Mouse (Mus musculus) small intestine, adult 2 months (tissue): ENCODE results near the gene Col2a1. TPM values are rescaled to one million over a fixed set of nuclear protein-coding genes. Genes with fewer than 3 reads are reported as not detected.
A peak's percentile ranks its signal among the peaks of the same experiment; 100 is the strongest.

Source experiments
- H3K27ac ChIP-seq: fragments of 200-500 bp; 2 replicates; pipeline ENCODE4 v1.5.1; 2012; ENCODE audit warnings: low read depth, low read length, control low read depth, inconsistent platforms; ENCODE audit not compliant: insufficient read depth
- H3K27me3 ChIP-seq: fragments of 200-500 bp; 2 replicates; pipeline ENCODE4 v1.6.1; 2012; ENCODE audit warnings: mild to moderate bottlenecking, moderate library complexity, low read length, inconsistent platforms; ENCODE audit not compliant: control insufficient read depth, insufficient read depth
- H3K36me3 ChIP-seq: fragments of 200-500 bp; 2 replicates; pipeline ENCODE4 v1.6.1; 2012; ENCODE audit warnings: mild to moderate bottlenecking, low read length, control low read depth, inconsistent platforms; ENCODE audit not compliant: control insufficient read depth, insufficient read depth
- H3K4me1 ChIP-seq: fragments of 200-500 bp; 2 replicates; pipeline ENCODE4 v1.6.1; 2012; ENCODE audit warnings: low read length, inconsistent platforms, mixed read lengths; ENCODE audit not compliant: control insufficient read depth, insufficient read depth, insufficient read length
- H3K4me3 ChIP-seq: fragments of 200-500 bp; 2 replicates; pipeline ENCODE4 v1.5.1; 2012; ENCODE audit warnings: low read depth, mild to moderate bottlenecking, control low read depth, inconsistent platforms, low read length, moderate library complexity
- CTCF ChIP-seq: fragments of 200-500 bp; IDR thresholded peaks from 2 replicates; pipeline ENCODE4 v1.5.1; 2012; ENCODE audit warnings: low read depth, mild to moderate bottlenecking, control low read depth, inconsistent platforms, low read length, moderate library complexity, mixed read lengths; ENCODE audit not compliant: insufficient replicate concordance, insufficient read length; ENCODE audit errors: extremely low read depth
- POLR2A ChIP-seq: fragments of 200-500 bp; IDR thresholded peaks from 2 replicates; pipeline ENCODE4 v1.6.1; 2012; ENCODE audit warnings: low read depth, mild to moderate bottlenecking, control low read depth, inconsistent platforms, low read length, moderate library complexity
- WGBS: fragments of 180-500 bp; shearing (Covaris S2); methylation state at CpG from one replicate; pipeline ENCODE4 v1.1.7; 2018; 5-methylcytosine and 5-hydroxymethylcytosine counted together
- polyA plus RNA-seq: library from polyadenylated mRNA; depleted of rRNA; stranded (reverse); fragments of >200 nt; gene quantifications from 2 replicates; pipeline ENCODE4 v1.2.3, GENCODE M21; 2012

The Col2a1 gene
- polyA plus RNA-seq, 1 experiment = 0.03 TPM

DNA sequence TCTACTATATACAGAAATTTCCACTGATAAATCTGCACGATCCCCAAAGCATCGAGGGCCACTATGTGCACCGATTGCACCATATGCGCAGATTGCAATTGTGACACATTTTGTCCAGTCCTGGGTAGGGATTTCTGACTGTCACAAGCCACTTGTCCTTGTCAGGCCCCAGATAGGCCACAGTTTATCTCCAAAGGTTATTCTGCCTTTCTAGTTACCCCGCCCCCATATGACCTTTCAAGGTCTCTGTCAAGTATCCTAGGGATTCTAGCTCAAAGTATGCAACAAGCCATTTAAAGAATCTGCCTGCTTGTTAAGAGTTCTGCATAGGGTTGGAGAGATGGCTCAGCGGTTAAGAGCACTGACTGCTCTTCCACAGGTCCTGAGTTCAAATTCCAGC lies 31.9 kb downstream of the Col2a1 start:
- Histone ChIP-seq H3K27me3 (no peaks in the 10 kb centered on the region), H3K27ac (no peak overlapping the region), H3K36me3 (no peaks in the 10 kb centered on the region), H3K4me3 (no peak overlapping the region), H3K4me1 (no peaks in the 10 kb centered on the region)
- no peak for TF ChIP-seq POLR2A
- no peak for TF ChIP-seq CTCF
- whole genome bisulfite sequencing = 86% methylated on average over 6 of the region's 6 CpGs

DNA sequence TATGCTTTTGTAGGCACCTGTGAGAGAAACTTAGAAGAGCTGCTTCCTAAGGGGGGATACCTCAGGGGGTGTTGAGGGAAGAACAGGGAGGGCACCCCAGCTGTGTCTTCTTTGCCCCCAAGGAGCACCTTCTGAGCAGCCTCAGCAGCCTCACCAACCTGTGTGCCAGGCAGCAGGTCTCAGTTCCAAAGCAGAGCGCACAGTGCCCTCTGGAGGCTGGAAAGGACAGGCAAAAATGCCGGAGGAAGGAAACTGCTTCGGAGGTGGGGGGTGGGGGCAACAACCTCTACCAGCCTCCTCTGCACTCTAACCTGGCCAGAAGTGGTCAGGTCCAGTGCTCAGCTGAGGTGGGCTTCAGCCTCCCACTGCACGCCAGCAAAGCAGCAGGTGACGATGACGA lies 34.2 kb downstream of the Col2a1 start:
- Histone ChIP-seq H3K4me1 (no peaks in the 10 kb centered on the region), H3K27ac (no peak overlapping the region), H3K36me3 (no peaks in the 10 kb centered on the region), H3K27me3 (no peaks in the 10 kb centered on the region), H3K4me3 (no peak overlapping the region)
- 51% methylated on average over 6 of the region's 6 CpGs for WGBS
- no peak for TF ChIP-seq POLR2A
- peak; percentile 64; the same call in 1 of the 2 replicates for TF ChIP-seq CTCF

DNA sequence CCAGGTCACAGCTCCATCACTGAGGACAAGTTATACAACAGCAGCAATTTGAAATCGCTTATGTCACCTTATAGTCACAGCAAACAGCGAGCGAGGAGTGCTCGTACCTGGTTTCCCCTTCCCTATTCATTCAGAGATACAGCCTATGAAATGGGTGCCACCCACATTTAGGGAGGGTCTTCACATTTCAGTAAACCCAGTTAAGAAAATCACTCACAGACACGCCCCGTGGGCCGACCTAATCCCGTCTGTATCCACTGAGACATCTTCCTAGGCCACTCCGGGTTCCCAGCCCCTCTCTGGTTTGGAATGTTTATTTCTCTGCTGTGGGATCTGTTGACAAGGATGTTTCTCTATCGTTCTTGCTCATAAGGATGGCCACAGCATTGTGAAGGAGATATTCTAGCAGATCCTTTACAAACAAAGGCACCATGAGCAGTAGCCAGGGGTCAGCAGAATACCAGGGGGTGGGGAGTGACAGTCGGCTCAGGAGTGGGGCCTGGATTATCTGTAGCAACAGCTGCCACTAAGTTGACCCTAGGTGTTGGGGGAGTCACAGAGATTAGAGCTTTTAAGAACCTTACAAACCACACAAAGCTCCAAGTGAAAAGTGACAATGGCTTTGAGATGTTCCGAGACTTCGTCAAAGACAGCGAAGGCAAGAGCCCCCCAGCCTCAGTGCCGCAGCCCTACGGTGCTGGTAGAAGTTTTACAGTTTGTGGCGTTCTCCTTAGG lies 39.0 kb downstream of the Col2a1 start:
- Histone ChIP-seq H3K27ac (no peak overlapping the region), H3K4me1 (no peaks in the 10 kb centered on the region; the same call in 1 of the 2 replicates), H3K4me3 (no peak overlapping the region), H3K36me3 (no peaks in the 10 kb centered on the region), H3K27me3 (no peaks in the 10 kb centered on the region)
- WGBS = 89% methylated on average over 17 of the region's 17 CpGs
- TF ChIP-seq CTCF (no peak), POLR2A (no peak)

DNA sequence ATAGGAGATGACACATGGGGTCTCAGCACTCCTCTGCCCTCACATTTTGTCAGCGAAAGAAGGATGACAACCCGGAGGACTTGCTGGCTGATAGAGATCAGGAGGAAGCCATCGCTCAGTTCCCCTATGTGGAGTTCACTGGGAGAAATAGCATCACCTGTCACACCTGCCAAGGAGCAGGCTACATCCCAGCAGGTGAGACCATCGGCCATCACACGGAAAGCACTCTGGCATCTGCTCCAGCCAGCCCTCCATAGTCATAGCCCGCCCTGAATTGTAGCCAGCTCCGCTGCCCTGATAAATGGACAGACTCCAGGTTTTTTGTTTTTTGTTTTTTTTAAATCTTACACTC lies 39.7 kb downstream of the Col2a1 start:
- no peaks in the 10 kb centered on the region for H3K36me3 ChIP-seq
- TF ChIP-seq CTCF = no peak
- no peak for TF ChIP-seq POLR2A
- no peaks in the 10 kb centered on the region; the same call in 1 of the 2 replicates for H3K4me1 ChIP-seq
- no peak overlapping the region for H3K27ac ChIP-seq
- 44% methylated on average over 7 of the region's 7 CpGs for whole genome bisulfite sequencing
- H3K4me3 ChIP-seq = peak overlapping the region; percentile 96
- no peaks in the 10 kb centered on the region for H3K27me3 ChIP-seq

DNA sequence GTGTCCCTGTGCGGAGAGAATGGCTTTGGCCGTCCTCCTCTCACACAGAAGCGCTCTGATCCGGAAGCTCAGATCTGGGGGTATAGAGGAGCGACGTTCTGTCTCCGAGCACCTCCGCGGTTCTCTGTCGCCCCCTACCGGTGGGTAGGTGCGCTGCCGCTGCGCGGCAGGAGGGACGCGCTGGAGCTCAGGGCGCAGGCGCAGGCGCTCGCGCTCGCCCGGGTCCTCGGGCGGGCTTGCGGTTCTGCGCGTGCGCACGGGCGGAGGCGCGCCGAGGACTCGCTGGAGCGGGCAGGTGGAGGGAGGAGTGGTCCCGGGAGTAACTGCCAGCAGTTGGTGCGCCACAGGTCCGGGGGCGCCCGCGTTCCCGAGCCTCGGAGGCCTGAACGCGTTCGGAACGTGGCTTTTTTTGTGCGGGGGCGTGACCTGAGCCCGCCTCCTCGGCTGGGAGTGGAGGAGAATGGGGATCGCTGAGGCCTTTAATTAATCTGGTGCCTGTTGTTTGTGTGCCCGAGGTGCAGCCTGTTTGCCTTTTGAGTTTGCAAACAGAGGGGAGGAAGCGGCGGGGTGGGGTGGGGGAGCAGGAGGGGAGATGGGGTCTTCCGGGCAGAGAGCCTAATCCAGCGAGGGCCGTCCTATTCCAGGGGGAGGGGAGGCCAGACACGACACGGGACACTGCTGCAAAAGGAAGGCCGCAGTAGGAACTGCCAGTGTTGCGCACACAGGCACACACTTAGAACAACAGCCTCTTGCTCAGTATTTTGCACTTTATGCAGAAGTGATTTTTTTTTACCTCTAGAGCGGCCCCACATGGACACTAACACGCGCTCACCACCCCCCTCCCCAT lies 40.3 kb downstream of the Col2a1 start, which contains the start of gene Tmem106c:
TSS of gene Tmem106c (plus strand) at position 212 of the 847 bp plus-strand sequence.
- Histone ChIP-seq H3K4me3 (peak within 1 kb of the TSS; percentile 96), H3K27me3 (no peaks in the 10 kb centered on the region), H3K4me1 (no peaks in the 10 kb centered on the region; the same call in 1 of the 2 replicates), H3K27ac (peak within 1 kb of the TSS; percentile 50), H3K36me3 (no peaks in the 10 kb centered on the region)
- WGBS = 1% methylated on average over 67 of the region's 67 CpGs
- peak; percentile 97 for TF ChIP-seq CTCF
- peak; percentile 58 for TF ChIP-seq POLR2A

DNA sequence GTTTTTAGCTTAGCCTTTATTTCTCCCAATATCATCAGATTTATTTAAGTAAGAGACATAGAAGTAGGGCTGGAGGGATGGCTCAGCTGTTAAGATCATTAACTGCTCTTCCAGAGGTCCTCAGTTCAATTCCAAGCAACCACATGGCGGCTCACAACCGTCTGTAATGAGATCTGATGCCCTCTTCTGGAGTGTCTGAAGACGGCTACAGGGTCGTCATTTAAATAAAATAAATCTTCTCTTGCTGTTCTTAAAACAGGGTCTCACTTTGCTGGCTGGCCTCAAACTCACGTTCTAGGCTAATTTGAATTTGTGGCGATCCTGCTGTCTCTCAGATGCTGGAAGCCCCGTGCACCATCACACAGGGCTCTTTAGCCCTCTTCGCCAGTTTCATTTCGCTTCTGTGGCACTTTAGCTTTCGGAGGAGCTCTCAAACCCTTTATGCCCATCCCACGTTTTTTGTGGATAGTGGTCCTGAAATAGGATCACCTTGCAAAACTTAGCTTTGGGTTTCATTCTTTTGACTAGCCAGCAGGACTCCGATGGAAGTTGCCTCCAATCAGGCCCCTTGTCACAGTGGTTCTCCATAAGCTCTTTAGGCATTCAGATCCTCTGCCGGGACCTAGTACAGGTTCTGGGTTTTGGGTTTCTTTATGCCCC lies 41.0 kb downstream of the Col2a1 start:
- no peaks in the 10 kb centered on the region; the same call in 1 of the 2 replicates for H3K4me1 ChIP-seq
- TF ChIP-seq CTCF (no peak), POLR2A (no peak)
- no peaks in the 10 kb centered on the region for H3K27me3 ChIP-seq
- peak overlapping the region; percentile 50 for H3K27ac ChIP-seq
- 11% methylated on average over 13 of the region's 13 CpGs for WGBS
- H3K36me3 ChIP-seq = no peaks in the 10 kb centered on the region
- H3K4me3 ChIP-seq = peak overlapping the region; percentile 96

DNA sequence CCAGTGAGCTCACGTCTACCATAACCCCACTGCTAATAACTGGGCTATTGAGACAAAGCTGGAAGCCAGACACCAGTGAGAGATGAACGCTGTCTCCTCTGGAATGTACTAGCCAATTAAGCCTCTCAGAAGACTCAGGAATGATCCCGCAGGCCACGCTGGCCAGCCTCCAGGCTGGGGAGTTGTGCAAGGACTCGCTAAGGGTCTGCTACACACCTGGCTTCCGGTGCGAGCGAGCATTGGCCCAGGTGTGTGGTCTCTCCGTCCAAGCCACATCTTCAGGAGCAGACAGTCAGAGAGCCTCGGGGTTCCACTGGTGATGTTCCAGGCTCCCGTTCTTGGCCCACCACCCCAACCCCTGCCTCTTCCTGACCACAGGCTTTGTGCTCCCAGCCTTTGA lies 48.1 kb downstream of the Col2a1 start:
- Histone ChIP-seq H3K27ac (no peak overlapping the region), H3K4me3 (no peak overlapping the region), H3K27me3 (no peaks in the 10 kb centered on the region), H3K4me1 (peaks cover 2% of the 10 kb centered on the region), H3K36me3 (no peaks in the 10 kb centered on the region)
- no peak for TF ChIP-seq CTCF
- TF ChIP-seq POLR2A = no peak
- 77% methylated on average over 11 of the region's 11 CpGs for WGBS
